Mouse (Mus musculus) midbrain, embryonic 15.5 days (tissue): ENCODE results near the gene A630095N17Rik. TPM values are rescaled to one million over a fixed set of nuclear protein-coding genes. Genes with fewer than 3 reads are reported as not detected.

Source experiments
- ATAC-seq: fragments of 200-750 bp; cut with Nextera tagmentation; replicated peaks from 2 replicates; pipeline ENCODE4 v1.8.0; 2017; ENCODE audit warnings: moderate TSS enrichment
- H3K27ac ChIP-seq: fragments of 300-500 bp; sonication (generic); 2 replicates; pipeline ENCODE4 v1.5.1; 2015; ENCODE audit warnings: mild to moderate bottlenecking, inconsistent platforms
- H3K27me3 ChIP-seq: fragments of 300-500 bp; sonication (generic); replicated peaks from 2 replicates; pipeline ENCODE4 v1.6.1; 2015; ENCODE audit warnings: inconsistent platforms
- H3K36me3 ChIP-seq: fragments of 300-500 bp; sonication (generic); replicated peaks from 2 replicates; pipeline ENCODE4 v1.6.1; 2015; ENCODE audit warnings: inconsistent platforms
- H3K4me1 ChIP-seq: fragments of 300-500 bp; sonication (generic); 2 replicates; pipeline ENCODE4 v1.6.1; 2015; ENCODE audit warnings: inconsistent platforms
- H3K4me2 ChIP-seq: fragments of 300-500 bp; sonication (generic); 2 replicates; pipeline ENCODE4 v1.6.1; 2015; ENCODE audit warnings: inconsistent platforms, mild to moderate bottlenecking, moderate library complexity
- H3K4me3 ChIP-seq: fragments of 300-500 bp; sonication (generic); 2 replicates; pipeline ENCODE4 v1.5.1; 2015; ENCODE audit warnings: mild to moderate bottlenecking, inconsistent platforms
- H3K9ac ChIP-seq: fragments of 300-500 bp; sonication (generic); 2 replicates; pipeline ENCODE4 v1.6.1; 2015; ENCODE audit warnings: mild to moderate bottlenecking, inconsistent platforms
- H3K9me3 ChIP-seq: fragments of 300-500 bp; sonication (generic); 2 replicates; pipeline ENCODE4 v1.6.1; 2016; ENCODE audit warnings: inconsistent platforms
- WGBS: fragments of 180-500 bp; shearing (Covaris S2); methylation state at CpG from one replicate; pipeline ENCODE4 v1.1.7; 2015; ENCODE audit warnings: mixed read lengths; 5-methylcytosine and 5-hydroxymethylcytosine counted together
- polyA plus RNA-seq: library from polyadenylated mRNA; unstranded; fragments of >200 nt; fragmentation: Nextera tagmentation; extraction: Ambion mirVana; gene quantifications from 2 replicates; pipeline ENCODE4 v1.2.1, GENCODE M21; 2015

Gene A630095N17Rik
- polyA plus RNA-seq: not detected in 2 replicates

DNA sequence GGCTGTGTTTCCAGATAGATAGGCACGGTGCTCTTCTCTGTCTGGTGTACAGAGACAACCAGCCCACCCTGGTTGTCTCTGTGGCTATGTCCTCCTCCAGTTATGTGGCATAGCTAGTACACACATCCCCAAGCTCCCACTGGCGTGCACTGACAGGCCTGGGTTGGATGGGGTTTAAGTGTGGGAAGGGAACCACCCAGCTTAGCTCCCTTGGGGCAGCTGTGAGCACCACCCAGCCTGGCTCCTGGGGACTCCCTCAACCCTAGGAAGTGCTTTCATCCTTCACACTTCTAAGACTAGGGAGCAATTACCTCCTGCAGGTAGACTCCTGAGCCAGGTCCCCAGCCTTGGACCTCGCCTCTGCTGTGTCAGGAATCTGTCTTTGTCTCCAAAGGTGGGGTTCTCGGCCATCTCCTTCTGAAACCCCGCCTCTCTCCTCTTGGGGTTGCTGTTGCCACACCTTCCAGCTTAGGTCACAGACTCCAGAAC, at the start of gene A630095N17Rik:
Gene A630095N17Rik, minus strand, starts transcription at position 439 of the 489 bp plus-strand sequence.
- 77% methylated on average over 5 of the region's 5 CpGs for WGBS
- H3K27me3 ChIP-seq: no peaks in the 10 kb centered on the region
- no peak within 1 kb of the TSS for H3K4me3 ChIP-seq

GRCm38 (mm10) chr1:75278228-75278627, 46.3 kb upstream of the A630095N17Rik start, which contains the start of gene Resp18:
TSS of gene Resp18 (minus strand) at chr1:75278415.
- Histone ChIP-seq H3K4me2 (peak within 1 kb of the TSS; percentile 54), H3K9me3 (no peaks in the 10 kb centered on the region), H3K9ac (peak within 1 kb of the TSS; percentile 56), H3K4me3 (peak within 1 kb of the TSS; percentile 46), H3K4me1 (peaks cover 12% of the 10 kb centered on the region), H3K27me3 (0 out of 2 replicates have a peak, but pooled peaks cover 7% of the 10 kb centered on the region), H3K36me3 (no peaks in the 10 kb centered on the region), H3K27ac (peak within 1 kb of the TSS; percentile 39)
- peak; percentile 75 for ATAC-seq
- 2% methylated on average over 13 of the region's 13 CpGs for WGBS

More for the DNA sequence above, at the start of gene A630095N17Rik:
- Histone ChIP-seq H3K4me1 (peaks cover 11% of the 10 kb centered on the region), H3K9ac (no peak within 1 kb of the TSS), H3K27ac (no peak within 1 kb of the TSS), H3K4me2 (no peak within 1 kb of the TSS), H3K9me3 (no peaks in the 10 kb centered on the region), H3K36me3 (no peaks in the 10 kb centered on the region)
- no peak for ATAC-seq

DNA sequence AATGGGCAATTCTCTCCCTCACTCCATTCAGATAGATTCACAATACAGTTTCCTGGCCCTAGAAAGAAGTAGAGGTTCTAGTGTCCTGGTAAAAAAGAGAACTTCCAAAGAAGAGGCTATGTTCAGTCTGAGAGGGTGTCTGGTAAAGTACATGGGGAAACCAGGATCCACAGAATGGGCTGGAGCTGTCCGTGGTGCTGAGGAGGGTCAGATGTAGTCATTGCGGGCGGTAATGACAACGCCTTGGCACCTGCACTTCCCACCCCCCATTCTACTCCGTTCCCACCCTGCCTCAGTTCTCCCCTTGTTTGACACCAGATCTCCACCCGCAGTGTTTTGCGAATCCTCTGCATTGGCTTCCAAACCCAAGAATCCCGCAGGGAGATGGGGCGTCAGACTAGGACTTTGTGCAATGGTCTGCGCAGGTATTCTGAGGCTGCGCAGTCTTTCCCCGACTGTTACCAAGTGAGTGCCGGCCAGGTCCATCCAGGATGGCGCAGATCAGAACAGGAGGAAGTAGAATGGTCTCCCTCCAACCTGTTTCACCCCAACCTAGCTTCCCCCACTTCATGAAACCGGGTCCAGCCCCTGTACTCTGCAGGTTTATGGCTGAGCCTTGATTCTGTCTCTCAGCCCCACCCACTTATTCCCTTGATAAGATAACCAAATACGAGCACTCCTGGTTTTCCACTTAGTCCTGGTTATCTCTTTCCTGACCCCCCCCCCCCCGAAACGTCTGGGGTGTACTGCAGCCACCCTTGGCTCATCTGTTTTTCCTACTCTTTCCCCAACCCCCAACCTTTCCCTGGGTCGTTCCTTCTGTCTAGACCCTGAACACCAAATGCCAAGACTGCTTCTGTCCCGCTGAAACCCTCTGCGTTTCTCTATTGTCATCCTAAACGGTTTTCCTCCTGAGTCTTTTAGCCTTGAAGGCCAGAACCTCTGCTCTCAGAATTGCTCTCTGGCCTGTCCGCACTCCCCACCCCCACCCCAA, 45.6 kb upstream of the A630095N17Rik start:
- no peaks in the 10 kb centered on the region for H3K36me3 ChIP-seq
- ATAC-seq: peak; percentile 92
- H3K4me3 ChIP-seq: peak overlapping the region; percentile 46
- H3K9ac ChIP-seq: peak overlapping the region; percentile 56
- H3K4me2 ChIP-seq: peak overlapping the region; percentile 54
- 0 out of 2 replicates have a peak, but pooled peaks cover 7% of the 10 kb centered on the region for H3K27me3 ChIP-seq
- peak overlapping the region; percentile 39 for H3K27ac ChIP-seq
- peaks cover 12% of the 10 kb centered on the region for H3K4me1 ChIP-seq
- 2% methylated on average over 23 of the region's 23 CpGs for WGBS
- no peaks in the 10 kb centered on the region for H3K9me3 ChIP-seq

- H3K27ac ChIP-seq: peak within 1 kb of the TSS; percentile 20
- H3K9me3 ChIP-seq: no peaks in the 10 kb centered on the region
- 11% methylated on average over 31 of the region's 32 CpGs for WGBS
- peak within 1 kb of the TSS; percentile 60 for H3K4me3 ChIP-seq
- peak; percentile 85 for ATAC-seq
- no peaks in the 10 kb centered on the region for H3K36me3 ChIP-seq
- peaks cover 29% of the 10 kb centered on the region for H3K27me3 ChIP-seq
- peak within 1 kb of the TSS; percentile 63 for H3K9ac ChIP-seq
- H3K4me1 ChIP-seq: peaks cover 8% of the 10 kb centered on the region
- peak within 1 kb of the TSS; percentile 79 for H3K4me2 ChIP-seq
Observed at GRCm38 (mm10) chr1:75264091-75264880, 32.4 kb upstream of the A630095N17Rik start, which contains the start of gene Ptprn. TSS of gene Ptprn (minus strand) at chr1:75264502.

DNA sequence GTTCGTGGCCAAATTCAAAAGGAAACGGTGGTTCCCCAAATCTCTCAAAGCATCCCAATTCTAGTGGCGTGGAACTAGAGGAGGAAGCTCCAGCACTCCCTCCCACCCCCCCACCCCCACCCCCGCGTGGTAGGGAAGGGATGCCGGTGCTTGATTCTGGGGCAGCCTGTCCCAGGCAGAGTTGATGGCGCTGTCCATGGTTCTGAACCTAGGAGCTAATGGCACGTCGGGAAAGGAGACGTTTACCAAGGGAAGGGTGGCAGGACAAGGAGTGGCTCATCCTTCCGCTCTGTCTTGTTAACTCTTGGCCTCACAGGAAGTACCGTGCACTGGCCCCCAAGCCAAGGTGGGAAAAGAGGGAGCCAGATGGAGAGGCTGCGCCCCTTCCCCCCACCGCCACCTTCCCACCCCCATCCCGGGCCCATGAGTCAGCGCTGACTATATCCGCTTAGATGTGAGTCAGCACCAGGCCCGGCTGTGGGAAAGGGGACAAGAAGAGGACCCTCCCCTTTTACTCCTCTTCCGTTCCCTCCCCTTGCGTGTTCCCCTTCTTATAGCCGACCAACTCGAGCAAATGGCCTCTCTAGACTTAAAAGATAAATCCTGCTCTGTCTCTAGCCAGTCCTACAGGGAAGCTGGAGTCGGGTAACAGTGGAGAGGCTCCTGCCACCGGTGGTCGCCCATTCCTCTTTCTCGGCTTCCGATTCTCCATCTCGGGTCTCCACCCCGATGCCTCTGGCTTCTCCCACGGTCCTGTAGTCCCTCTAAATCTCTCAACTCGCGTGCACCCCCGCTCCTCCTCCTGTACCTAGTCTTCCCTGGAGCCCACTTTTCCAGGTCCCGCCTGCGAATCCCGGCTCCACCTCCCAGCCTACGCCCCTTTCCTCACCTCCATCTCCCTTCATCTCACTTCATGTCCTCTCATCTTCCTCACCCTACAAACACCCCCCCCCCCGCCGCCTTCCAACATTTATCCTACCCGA, 31.4 kb upstream of the A630095N17Rik start:
- 2% methylated on average over 40 of the region's 40 CpGs for WGBS
- peaks cover 27% of the 10 kb centered on the region for H3K27me3 ChIP-seq
- peak; percentile 69 for ATAC-seq
- H3K36me3 ChIP-seq: no peaks in the 10 kb centered on the region
- H3K9me3 ChIP-seq: no peaks in the 10 kb centered on the region
- peak overlapping the region; percentile 13; the same call in 1 of the 2 replicates for H3K27ac ChIP-seq
- peak overlapping the region; percentile 60 for H3K4me3 ChIP-seq
- peak overlapping the region; percentile 79 for H3K4me2 ChIP-seq
- H3K4me1 ChIP-seq: peaks cover 8% of the 10 kb centered on the region
- peak overlapping the region; percentile 63 for H3K9ac ChIP-seq

GRCm38 (mm10) chr1:75261278-75261677, 29.4 kb upstream of the A630095N17Rik start:
- Histone ChIP-seq H3K9ac (no peak overlapping the region), H3K9me3 (no peaks in the 10 kb centered on the region), H3K27me3 (peaks cover 22% of the 10 kb centered on the region), H3K4me3 (no peak overlapping the region), H3K36me3 (no peaks in the 10 kb centered on the region), H3K27ac (no peak overlapping the region), H3K4me2 (no peak overlapping the region), H3K4me1 (peaks cover 8% of the 10 kb centered on the region)
- ATAC-seq: no peak

DNA sequence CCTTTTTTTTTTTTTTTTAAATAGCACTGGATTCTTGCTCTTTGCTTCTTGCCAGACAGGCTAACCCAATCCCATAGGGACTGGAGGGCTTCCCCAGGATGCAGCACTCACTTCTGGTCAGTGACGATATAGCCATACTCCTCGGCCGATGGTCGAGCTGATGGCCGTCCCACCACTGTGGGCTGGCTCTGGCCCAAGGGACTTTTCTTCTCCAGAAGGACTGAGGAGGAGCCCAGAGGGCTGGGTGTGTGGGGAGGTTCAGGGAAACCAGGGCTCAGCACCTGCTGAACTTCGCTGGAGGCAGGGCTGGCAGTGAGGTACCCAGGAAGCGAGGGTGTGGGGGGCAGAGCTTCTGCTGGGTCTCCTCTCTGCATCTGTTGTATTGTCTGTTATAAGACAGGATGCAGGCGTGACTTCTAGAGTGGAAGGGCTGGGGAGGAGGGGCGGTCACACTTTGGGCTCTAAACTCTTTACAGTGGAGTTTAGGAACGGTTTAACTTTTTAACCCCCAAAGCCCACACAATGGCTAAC, 23.7 kb upstream of the A630095N17Rik start:
- H3K36me3 ChIP-seq: no peaks in the 10 kb centered on the region
- peaks cover 7% of the 10 kb centered on the region for H3K4me1 ChIP-seq
- 75% methylated on average over 10 of the region's 10 CpGs for WGBS
- no peaks in the 10 kb centered on the region for H3K9me3 ChIP-seq
- no peak overlapping the region for H3K9ac ChIP-seq
- H3K27me3 ChIP-seq: 0 out of 2 replicates have a peak, but pooled peaks cover 10% of the 10 kb centered on the region
- ATAC-seq: no peak
- no peak overlapping the region for H3K4me3 ChIP-seq
- no peak overlapping the region for H3K27ac ChIP-seq
- no peak overlapping the region for H3K4me2 ChIP-seq

DNA sequence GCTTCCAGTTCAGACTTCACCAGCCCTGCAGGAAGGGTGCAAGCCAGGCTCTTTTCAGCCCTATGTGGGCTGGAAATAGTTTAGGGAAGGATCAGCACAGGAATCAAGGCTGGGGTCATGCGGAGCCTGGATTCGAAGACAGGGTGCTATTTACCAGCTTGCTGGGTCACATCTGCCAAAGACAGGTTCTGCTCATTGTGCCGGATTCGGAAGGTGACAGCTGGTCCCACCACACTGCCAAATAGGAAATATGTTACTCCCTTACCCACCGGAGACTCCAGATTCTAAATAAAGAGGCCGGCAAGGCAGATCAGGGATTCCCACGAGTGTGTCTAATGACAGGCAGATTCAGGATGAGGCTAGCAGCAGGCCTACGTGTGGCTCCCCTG, 22.7 kb upstream of the A630095N17Rik start:
- Histone ChIP-seq H3K27ac (no peak overlapping the region), H3K9ac (no peak overlapping the region), H3K4me1 (peaks cover 7% of the 10 kb centered on the region), H3K4me2 (no peak overlapping the region), H3K36me3 (no peaks in the 10 kb centered on the region), H3K4me3 (no peak overlapping the region), H3K9me3 (no peaks in the 10 kb centered on the region), H3K27me3 (0 out of 2 replicates have a peak, but pooled peaks cover 10% of the 10 kb centered on the region)
- no peak for ATAC-seq
- WGBS: 61% methylated on average over 8 of the region's 8 CpGs

DNA sequence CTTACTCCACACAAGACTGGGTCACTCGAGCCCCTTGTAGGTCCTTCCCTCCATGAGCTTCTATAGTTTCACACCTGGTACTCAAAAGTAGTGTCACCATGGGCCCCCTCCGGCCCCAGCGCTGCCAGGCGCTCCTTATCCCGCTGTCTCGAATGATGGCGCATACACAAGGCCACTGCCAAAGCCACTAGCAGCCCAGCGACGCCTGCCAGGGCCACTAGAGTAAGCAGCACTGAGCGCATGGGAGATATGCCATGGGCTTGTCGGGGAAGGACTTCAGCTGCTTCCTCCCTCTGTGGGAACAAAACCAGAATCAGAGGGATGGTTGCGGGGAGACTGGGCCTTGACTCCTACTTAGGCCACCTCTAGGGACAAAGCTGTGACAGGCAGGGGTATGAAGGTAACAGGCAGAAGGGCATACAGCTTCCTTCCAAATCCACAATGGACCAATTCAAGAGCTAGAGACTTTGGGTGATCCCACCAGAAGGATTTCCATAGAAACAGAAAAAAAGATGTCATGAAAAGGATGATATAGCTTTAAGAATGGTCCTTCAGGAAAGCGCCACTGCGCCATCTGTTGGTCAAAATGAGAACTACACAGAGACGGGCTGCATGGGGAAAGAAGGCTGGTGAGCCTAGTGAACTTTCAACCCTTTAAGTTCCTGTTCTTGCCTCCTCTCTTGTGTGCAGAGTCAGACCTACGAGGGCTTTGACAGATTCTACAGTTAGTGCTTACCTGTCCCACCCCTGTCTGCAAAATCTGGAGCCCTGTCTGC, 22.1 kb upstream of the A630095N17Rik start:
- Histone ChIP-seq H3K4me1 (peaks cover 7% of the 10 kb centered on the region), H3K4me3 (no peak overlapping the region), H3K4me2 (no peak overlapping the region), H3K9ac (no peak overlapping the region), H3K27me3 (0 out of 2 replicates have a peak, but pooled peaks cover 10% of the 10 kb centered on the region), H3K9me3 (no peaks in the 10 kb centered on the region), H3K36me3 (no peaks in the 10 kb centered on the region), H3K27ac (no peak overlapping the region)
- 66% methylated on average over 16 of the region's 16 CpGs for WGBS
- no peak; the same call in 1 of the 2 replicates for ATAC-seq

GRCm38 (mm10) chr1:75253029-75253428, 21.1 kb upstream of the A630095N17Rik start:
- Histone ChIP-seq H3K27ac (no peak overlapping the region), H3K9ac (no peak overlapping the region), H3K4me1 (peaks cover 7% of the 10 kb centered on the region), H3K9me3 (no peaks in the 10 kb centered on the region), H3K4me2 (no peak overlapping the region), H3K27me3 (0 out of 2 replicates have a peak, but pooled peaks cover 7% of the 10 kb centered on the region), H3K4me3 (no peak overlapping the region), H3K36me3 (no peaks in the 10 kb centered on the region)
- no peak for ATAC-seq
- WGBS: 79% methylated on average over 16 of the region's 16 CpGs
